Mouse (Mus musculus): ENCODE measurements around the gene Apbb2. TPM values are rescaled to one million over a fixed set of nuclear protein-coding genes. Genes with fewer than 3 reads are reported as not detected.

Apbb2 gene
- total and polyA plus RNA-seq, 2 experiments from 2014 or later, result 64.6 to 77.2 TPM

DNA sequence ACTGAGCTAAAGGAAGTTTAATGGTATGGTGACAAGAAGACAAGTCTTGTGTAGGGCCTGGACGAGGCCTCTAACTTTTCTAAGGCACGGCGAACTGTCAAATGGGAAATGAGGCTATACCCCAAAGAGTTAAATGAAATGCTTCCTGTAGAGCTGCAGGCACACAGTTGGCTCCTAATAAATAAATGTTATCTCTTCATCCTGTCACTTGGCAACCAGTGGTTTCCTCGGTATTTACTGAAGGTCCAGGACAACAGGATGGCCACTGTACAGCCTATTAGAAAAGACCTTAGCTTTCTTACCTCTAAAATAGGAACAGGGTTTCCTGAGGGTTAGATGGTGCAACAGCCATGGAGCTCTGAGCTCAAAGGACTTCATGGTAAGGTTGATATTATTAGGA, 6.7 kb downstream of the Apbb2 start:
- 72% methylated on average over 4 of the region's 4 CpGs for WGBS
- Histone ChIP-seq H3K27ac (ENCODE audit: low read depth, low read length) (no peak overlapping the region), H3K36me3 (ENCODE audit: insufficient read depth) (no peaks in the 10 kb centered on the region), H3K9me3 (ENCODE audit: low read length) (no peaks in the 10 kb centered on the region), H3K4me3 (ENCODE audit: low read depth, low read length) (no peak overlapping the region), H3K4me2 (ENCODE audit: low read depth) (no peak overlapping the region), H3K9ac (no peak overlapping the region), H3K4me1 (ENCODE audit: insufficient read depth) (peaks cover under 1% of the 10 kb centered on the region; the same call in 1 of the 2 replicates), H3K27me3 (ENCODE audit: insufficient read depth, low read length) (no peaks in the 10 kb centered on the region)
- no peak for ATAC-seq
- DNase-seq, result no peak
- TF ChIP-seq CTCF (IDR thresholded peaks at IDR 0.05; ENCODE audit: low read depth), result no peak

GRCm38 (mm10) chr5:66611361-66611760, 7.2 kb downstream of the Apbb2 start:
- Histone ChIP-seq H3K9me3 (ENCODE audit: low read length) (no peaks in the 10 kb centered on the region), H3K4me2 (ENCODE audit: low read depth) (no peak overlapping the region), H3K9ac (no peak overlapping the region), H3K4me1 (ENCODE audit: insufficient read depth) (no peaks in the 10 kb centered on the region; the same call in 1 of the 2 replicates), H3K36me3 (ENCODE audit: insufficient read depth) (no peaks in the 10 kb centered on the region), H3K27ac (ENCODE audit: low read depth, low read length) (no peak overlapping the region), H3K27me3 (ENCODE audit: insufficient read depth, low read length) (no peaks in the 10 kb centered on the region), H3K4me3 (ENCODE audit: low read depth, low read length) (no peak overlapping the region)
- DNase-seq (no peak), ATAC-seq (no peak)
- no peak for TF ChIP-seq CTCF (IDR thresholded peaks at IDR 0.05; ENCODE audit: low read depth)
- 88% methylated on average over 5 of the region's 5 CpGs for WGBS

- Histone ChIP-seq H3K4me2 (ENCODE audit: low read depth) (no peak overlapping the region), H3K4me1 (ENCODE audit: insufficient read depth) (no peaks in the 10 kb centered on the region; the same call in 1 of the 2 replicates), H3K4me3 (ENCODE audit: low read depth, low read length) (no peak overlapping the region), H3K9me3 (ENCODE audit: low read length) (no peaks in the 10 kb centered on the region), H3K36me3 (ENCODE audit: insufficient read depth) (no peaks in the 10 kb centered on the region), H3K9ac (no peak overlapping the region), H3K27ac (ENCODE audit: low read depth, low read length) (no peak overlapping the region), H3K27me3 (ENCODE audit: insufficient read depth, low read length) (no peaks in the 10 kb centered on the region)
- WGBS, result 86% methylated on average over 12 of the region's 12 CpGs
- TF ChIP-seq CTCF (IDR thresholded peaks at IDR 0.05; ENCODE audit: low read depth), result no peak
- ATAC-seq (no peak), DNase-seq (no peak)
Observed at GRCm38 (mm10) chr5:66610270-66610669, 8.3 kb downstream of the Apbb2 start.

DNA sequence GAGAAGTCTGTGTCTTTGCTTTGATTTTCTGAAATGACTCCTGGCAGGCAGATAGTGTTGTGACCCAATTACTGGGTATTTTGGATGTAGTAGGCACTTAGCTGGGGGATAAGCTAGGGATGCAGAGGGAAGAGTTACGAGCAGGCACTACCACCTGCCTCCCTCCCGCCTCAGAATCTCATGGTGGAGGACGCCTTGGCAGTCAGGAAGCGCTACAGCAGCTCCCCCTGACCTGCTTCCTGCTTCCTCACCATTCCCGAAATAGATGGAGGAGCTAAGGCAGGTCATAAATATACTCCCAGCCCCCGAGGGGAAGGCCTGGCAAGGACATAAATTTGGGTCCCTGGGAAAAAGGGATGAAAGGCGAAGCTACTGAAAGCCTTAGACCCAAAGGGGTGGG, 9.3 kb downstream of the Apbb2 start:
- TF ChIP-seq CTCF (IDR thresholded peaks at IDR 0.05; ENCODE audit: low read depth), result no peak
- 72% methylated on average over 7 of the region's 7 CpGs for WGBS
- H3K9me3 ChIP-seq (ENCODE audit: low read length), result no peaks in the 10 kb centered on the region
- no peak overlapping the region; the same call in 1 of the 2 replicates for H3K4me2 ChIP-seq (ENCODE audit: low read depth)
- H3K27me3 ChIP-seq (ENCODE audit: insufficient read depth, low read length), result no peaks in the 10 kb centered on the region
- H3K4me1 ChIP-seq (ENCODE audit: insufficient read depth), result no peaks in the 10 kb centered on the region; the same call in 1 of the 2 replicates
- H3K36me3 ChIP-seq (ENCODE audit: insufficient read depth), result no peaks in the 10 kb centered on the region
- 0 out of 2 replicates have a peak, but pooled peaks have one; percentile 20 for ATAC-seq
- 0 out of 2 replicates have a peak overlapping the region, but pooled peaks have one; percentile 6 for H3K9ac ChIP-seq
- DNase-seq, result no peak
- H3K4me3 ChIP-seq (ENCODE audit: low read depth, low read length), result no peak overlapping the region
- H3K27ac ChIP-seq (ENCODE audit: low read depth, low read length), result peak overlapping the region; percentile 35; the same call in 1 of the 2 replicates

DNA sequence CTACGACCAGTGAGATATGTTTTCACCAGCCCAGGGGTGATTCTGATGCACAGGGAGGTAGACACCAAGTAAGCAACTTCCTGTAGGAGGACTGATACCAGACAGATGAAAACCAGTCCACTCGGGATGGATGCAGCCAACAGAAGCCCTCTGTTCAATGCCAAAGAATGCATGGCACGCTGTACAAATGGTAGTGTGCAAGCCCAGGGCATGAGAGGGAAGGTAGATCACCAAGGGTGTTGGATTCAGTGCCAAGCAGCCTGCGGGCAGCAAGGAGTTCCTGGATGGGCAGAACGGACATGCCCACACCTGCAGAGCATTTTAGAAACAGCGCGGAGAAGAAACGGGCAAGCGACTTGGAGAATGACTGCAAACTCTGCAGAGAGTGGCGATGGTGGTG, 10.8 kb downstream of the Apbb2 start:
- no peak overlapping the region for H3K4me3 ChIP-seq (ENCODE audit: low read depth, low read length)
- H3K27ac ChIP-seq (ENCODE audit: low read depth, low read length), result no peak overlapping the region
- H3K27me3 ChIP-seq (ENCODE audit: insufficient read depth, low read length), result no peaks in the 10 kb centered on the region
- no peak overlapping the region for H3K9ac ChIP-seq
- ATAC-seq (no peak), DNase-seq (no peak)
- no peaks in the 10 kb centered on the region for H3K9me3 ChIP-seq (ENCODE audit: low read length)
- 90% methylated on average over 10 of the region's 10 CpGs for WGBS
- no peaks in the 10 kb centered on the region for H3K36me3 ChIP-seq (ENCODE audit: insufficient read depth)
- H3K4me1 ChIP-seq (ENCODE audit: insufficient read depth), result no peaks in the 10 kb centered on the region; the same call in 1 of the 2 replicates
- TF ChIP-seq CTCF (IDR thresholded peaks at IDR 0.05; ENCODE audit: low read depth), result no peak
- no peak overlapping the region for H3K4me2 ChIP-seq (ENCODE audit: low read depth)

DNA sequence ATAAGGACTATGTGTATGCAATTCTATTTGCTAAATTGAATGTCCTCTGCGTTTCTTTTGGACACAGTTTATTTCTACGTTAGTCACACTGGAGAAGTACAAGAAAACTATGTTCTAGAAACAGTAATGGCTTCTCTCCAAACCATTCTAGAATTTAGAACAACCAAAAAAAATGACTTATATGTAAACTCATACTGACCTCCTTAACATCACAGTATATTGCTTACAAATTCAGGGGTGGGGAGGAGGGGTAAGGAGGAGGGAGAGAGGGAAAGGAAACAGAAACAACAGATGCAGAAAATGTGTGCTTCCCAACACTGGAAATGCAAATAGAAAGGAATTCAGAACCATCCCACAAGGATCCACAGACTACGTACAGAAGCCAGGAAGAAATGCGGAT, 11.4 kb downstream of the Apbb2 start:
- DNase-seq (no peak), ATAC-seq (no peak)
- 74% methylated on average over 4 of the region's 4 CpGs for WGBS
- no peaks in the 10 kb centered on the region for H3K27me3 ChIP-seq (ENCODE audit: insufficient read depth, low read length)
- H3K27ac ChIP-seq (ENCODE audit: low read depth, low read length), result no peak overlapping the region
- H3K9me3 ChIP-seq (ENCODE audit: low read length), result no peaks in the 10 kb centered on the region
- no peaks in the 10 kb centered on the region; the same call in 1 of the 2 replicates for H3K4me1 ChIP-seq (ENCODE audit: insufficient read depth)
- no peak overlapping the region for H3K4me2 ChIP-seq (ENCODE audit: low read depth)
- TF ChIP-seq CTCF (IDR thresholded peaks at IDR 0.05; ENCODE audit: low read depth), result no peak
- H3K4me3 ChIP-seq (ENCODE audit: low read depth, low read length), result no peak overlapping the region
- H3K9ac ChIP-seq, result no peak overlapping the region
- no peaks in the 10 kb centered on the region for H3K36me3 ChIP-seq (ENCODE audit: insufficient read depth)

DNA sequence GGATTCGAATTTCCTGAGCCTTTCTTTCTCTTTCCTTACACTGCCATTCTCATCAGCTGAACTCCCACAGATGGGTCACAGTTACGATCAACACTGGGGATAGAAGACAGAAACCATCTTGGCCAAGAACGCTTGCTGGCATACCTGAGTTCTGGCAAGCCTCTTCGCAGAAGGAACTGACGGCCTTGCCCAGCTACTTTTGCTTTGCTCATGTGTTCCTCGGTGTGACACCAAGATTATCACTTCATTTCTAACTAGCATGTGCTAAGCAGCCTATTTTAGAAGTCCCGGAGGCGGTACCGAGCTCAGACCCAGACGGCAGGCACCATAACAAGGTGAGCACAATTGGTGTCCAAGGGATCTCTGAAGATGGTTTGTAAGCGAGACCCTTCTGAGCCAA, 12.9 kb downstream of the Apbb2 start:
- H3K27ac ChIP-seq (ENCODE audit: low read depth, low read length), result no peak overlapping the region
- H3K4me2 ChIP-seq (ENCODE audit: low read depth), result no peak overlapping the region
- no peaks in the 10 kb centered on the region for H3K36me3 ChIP-seq (ENCODE audit: insufficient read depth)
- no peak for DNase-seq
- ATAC-seq, result no peak
- H3K9me3 ChIP-seq (ENCODE audit: low read length), result no peaks in the 10 kb centered on the region
- TF ChIP-seq CTCF (IDR thresholded peaks at IDR 0.05; ENCODE audit: low read depth), result no peak
- no peak overlapping the region for H3K9ac ChIP-seq
- H3K4me1 ChIP-seq (ENCODE audit: insufficient read depth), result no peaks in the 10 kb centered on the region; the same call in 1 of the 2 replicates
- H3K27me3 ChIP-seq (ENCODE audit: insufficient read depth, low read length), result no peaks in the 10 kb centered on the region
- H3K4me3 ChIP-seq (ENCODE audit: low read depth, low read length), result no peak overlapping the region
- WGBS, result 80% methylated on average over 11 of the region's 11 CpGs
